Mouse (Mus musculus): ENCODE results near the gene Hpse.

DNA sequence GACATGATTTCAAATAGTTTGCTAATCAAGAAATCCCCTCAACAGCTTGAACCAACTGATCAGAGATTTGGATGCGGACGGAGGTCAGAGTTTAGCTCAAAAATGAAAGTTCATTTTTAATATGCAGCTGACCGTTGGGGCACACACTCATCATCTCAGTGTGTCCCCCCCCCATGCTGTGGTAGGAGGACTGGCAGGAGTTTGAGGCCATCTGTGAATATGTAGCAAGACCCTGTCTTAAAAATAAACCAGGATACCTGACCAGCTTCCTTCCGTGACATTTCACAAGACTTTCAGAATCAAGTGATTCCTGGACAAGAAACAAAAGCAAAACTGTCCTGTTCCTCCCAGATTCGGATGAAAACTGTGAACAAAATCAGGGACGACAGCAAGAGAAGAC, 10.5 kb downstream of the Hpse start:
- TF ChIP-seq CEBPB (IDR thresholded peaks at IDR 0.05; ENCODE audit: low read depth): no peak
- no peak for TF ChIP-seq CTCF (IDR thresholded peaks at IDR 0.05; ENCODE audit: control insufficient read depth, insufficient read depth, insufficient read length)
- TF ChIP-seq FOSL1 (IDR thresholded peaks at IDR 0.05; ENCODE audit: insufficient read depth, low read length, poor library complexity, severe bottlenecking): no peak
- TF ChIP-seq USF1 (IDR thresholded peaks at IDR 0.05; ENCODE audit: low read depth): no peak
- no peak for TF ChIP-seq MYOD1 (IDR thresholded peaks at IDR 0.05; ENCODE audit: control insufficient read depth, insufficient read length, low read depth)

All from C2C12 (cell line).